Mouse (Mus musculus): ENCODE data around the gene Edc3.

DNA sequence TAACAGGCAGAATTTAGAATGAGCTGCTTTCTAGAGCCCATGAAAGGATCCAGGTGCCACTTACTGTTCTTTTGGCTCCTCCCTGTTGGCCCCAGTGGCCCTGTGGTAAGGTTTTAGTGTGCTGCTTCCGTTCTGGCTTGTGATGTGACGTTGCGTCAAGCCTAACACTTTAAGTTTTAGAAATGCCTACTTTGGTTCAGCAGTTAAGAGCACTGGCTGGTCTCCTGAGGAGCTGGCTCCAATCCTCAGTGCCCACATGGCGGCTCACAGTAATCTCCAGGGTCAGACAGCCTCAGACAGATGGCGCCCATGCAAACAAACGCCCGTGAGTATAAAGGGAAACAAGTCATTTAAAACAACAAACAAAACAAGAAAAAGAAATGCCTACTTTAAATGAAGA, 10.1 kb downstream of the Edc3 start:
- TF ChIP-seq EP300 (IDR thresholded peaks at IDR 0.05; ENCODE audit: low read depth), result no peak
- no peak for TF ChIP-seq CTCF (IDR thresholded peaks at IDR 0.05; ENCODE audit: low read depth)

Data from heart, postnatal 0 days (tissue).